Mouse (Mus musculus) ES-Bruce4 (cell line): ENCODE measurements at regions not wholly inside any gene's neighbourhood (a gene's known extent, or its start where the extent isn't known, plus 50 kb on each side); places are given as distances from the start of the nearest gene placed in this dataset.

Experiments used
- H3K27ac ChIP-seq: 2 replicates; pipeline ENCODE4 v1.5.1; 2012; ENCODE audit warnings: low read length, inconsistent platforms; ENCODE audit not compliant: insufficient read depth
- H3K27me3 ChIP-seq: 2 replicates; pipeline ENCODE4 v1.6.1; 2012; ENCODE audit warnings: mild to moderate bottlenecking, low read length, inconsistent platforms; ENCODE audit not compliant: control insufficient read depth, poor library complexity, insufficient read depth, severe bottlenecking
- H3K36me3 ChIP-seq: 2 replicates; pipeline ENCODE4 v1.6.1; 2012; ENCODE audit warnings: inconsistent platforms, mild to moderate bottlenecking, low read length, moderate library complexity; ENCODE audit not compliant: control insufficient read depth, poor library complexity, insufficient read depth, severe bottlenecking
- H3K4me1 ChIP-seq: one replicate; pipeline ENCODE4 v1.8.1; 2011; ENCODE audit warnings: low read length; ENCODE audit not compliant: control insufficient read depth, insufficient read depth
- H3K4me3 ChIP-seq: 2 replicates; pipeline ENCODE4 v1.5.1; 2011; ENCODE audit warnings: low read depth, mild to moderate bottlenecking, low read length
- H3K9ac ChIP-seq: 2 replicates; pipeline ENCODE4 v1.6.1; 2012; ENCODE audit warnings: low read depth, mild to moderate bottlenecking, inconsistent platforms; ENCODE audit not compliant: poor library complexity, severe bottlenecking
- H3K9me3 ChIP-seq: replicated peaks from 2 replicates; pipeline ENCODE4 v1.6.1; 2012; ENCODE audit warnings: mild to moderate bottlenecking, low read length, inconsistent platforms; ENCODE audit not compliant: control insufficient read depth, poor library complexity, insufficient read depth, severe bottlenecking
- CTCF ChIP-seq: IDR thresholded peaks from one replicate; pipeline ENCODE4 v1.8.1; 2011; ENCODE audit warnings: low read depth, low read length
- EP300 ChIP-seq: IDR thresholded peaks from 2 replicates; pipeline ENCODE4 v1.6.1; 2011; ENCODE audit warnings: low read depth, low read length; ENCODE audit not compliant: insufficient read depth
- POLR2A ChIP-seq: IDR thresholded peaks from one replicate; pipeline ENCODE4 v1.8.1; 2011; ENCODE audit warnings: low read length; ENCODE audit not compliant: insufficient read depth

DNA sequence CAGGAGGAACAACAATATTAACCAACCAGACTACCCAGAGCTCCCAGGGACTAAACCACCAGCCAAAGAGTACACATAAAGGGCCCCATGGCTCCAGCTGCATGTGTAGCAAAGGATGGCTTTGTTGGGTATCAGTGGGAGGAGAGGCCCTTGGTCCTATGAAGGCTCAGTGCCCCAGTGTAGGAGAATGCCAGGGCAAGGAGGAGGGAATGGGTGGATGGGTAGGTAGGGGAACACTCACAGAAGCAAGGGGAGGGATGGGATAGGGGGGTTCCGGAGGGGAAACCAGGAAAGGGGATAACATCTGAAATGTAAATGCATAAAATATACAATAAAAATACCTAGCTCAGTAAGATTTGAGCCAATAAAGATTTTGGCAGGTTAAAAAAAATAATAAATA lies 86.4 kb upstream of the Gm34302 start:
- no peak overlapping the region for H3K4me3 ChIP-seq
- H3K27me3 ChIP-seq = no peaks in the 10 kb centered on the region
- H3K9ac ChIP-seq = no peak overlapping the region
- no peaks in the 10 kb centered on the region for H3K36me3 ChIP-seq
- H3K4me1 ChIP-seq = no peaks in the 10 kb centered on the region
- H3K9me3 ChIP-seq = no peaks in the 10 kb centered on the region
- H3K27ac ChIP-seq = no peak overlapping the region
- TF ChIP-seq EP300 (no peak), CTCF (no peak), POLR2A (no peak)

DNA sequence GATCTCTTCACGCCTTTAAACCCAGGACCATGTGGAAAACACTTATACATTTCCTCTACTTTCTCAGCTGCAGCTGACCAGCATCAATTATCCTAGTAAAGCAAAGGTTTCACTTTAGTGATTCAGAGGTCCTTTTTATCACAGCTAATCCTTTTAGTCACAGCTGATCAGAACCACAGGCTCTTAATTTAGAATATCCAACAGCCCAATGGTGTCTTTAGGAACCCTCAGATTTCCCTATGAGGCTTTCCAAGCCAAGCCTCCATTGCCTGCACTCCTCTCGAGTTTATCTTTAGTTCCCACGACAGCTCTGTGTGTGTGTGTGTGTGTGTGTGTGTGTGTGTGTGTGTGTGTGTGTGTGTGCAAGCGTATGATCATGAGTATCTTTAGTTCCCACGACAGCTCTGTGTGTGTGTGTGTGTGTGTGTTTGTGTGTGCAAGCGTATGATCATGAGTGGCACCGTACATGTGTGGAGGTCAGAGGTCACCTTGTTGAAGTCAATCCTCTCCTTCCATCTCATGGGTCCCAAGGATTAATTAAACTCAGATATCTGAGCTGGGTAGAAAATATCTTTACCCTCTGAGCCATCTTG lies 85.4 kb upstream of the Gm34302 start:
- TF ChIP-seq CTCF (no peak), EP300 (no peak), POLR2A (no peak)
- H3K4me1 ChIP-seq = no peaks in the 10 kb centered on the region
- H3K27me3 ChIP-seq = no peaks in the 10 kb centered on the region
- no peak overlapping the region for H3K27ac ChIP-seq
- no peaks in the 10 kb centered on the region for H3K9me3 ChIP-seq
- H3K36me3 ChIP-seq = no peaks in the 10 kb centered on the region
- no peak overlapping the region for H3K9ac ChIP-seq
- H3K4me3 ChIP-seq = no peak overlapping the region

DNA sequence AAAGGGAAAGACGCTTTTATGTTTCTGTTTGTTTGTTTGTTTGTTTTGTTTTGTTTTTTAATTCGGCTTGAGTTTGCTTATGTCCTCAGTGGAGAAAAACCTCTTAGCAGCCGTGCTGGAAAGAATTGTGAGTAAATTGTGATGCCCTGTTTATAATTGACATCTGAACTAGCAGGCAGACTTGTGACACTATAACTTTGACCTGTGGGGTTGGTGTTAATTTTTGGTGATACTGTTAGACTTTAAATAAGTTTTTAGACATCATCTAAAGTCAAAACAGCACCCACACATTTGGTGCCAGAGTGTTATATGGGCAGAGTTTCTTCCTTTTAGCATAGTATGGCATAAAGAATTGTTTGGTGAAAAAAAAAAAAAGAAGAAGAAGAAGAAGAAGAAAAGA lies 84.0 kb upstream of the Gm34302 start:
- H3K4me1 ChIP-seq = no peaks in the 10 kb centered on the region
- TF ChIP-seq POLR2A (no peak), CTCF (no peak), EP300 (no peak)
- no peak overlapping the region for H3K27ac ChIP-seq
- no peaks in the 10 kb centered on the region for H3K27me3 ChIP-seq
- H3K9me3 ChIP-seq = 0 out of 2 replicates have a peak, but pooled peaks cover 5% of the 10 kb centered on the region
- H3K36me3 ChIP-seq = no peaks in the 10 kb centered on the region
- H3K4me3 ChIP-seq = no peak overlapping the region
- H3K9ac ChIP-seq = no peak overlapping the region

- no peak for TF ChIP-seq CTCF
- TF ChIP-seq POLR2A = no peak
- TF ChIP-seq EP300 = no peak
- Histone ChIP-seq H3K27me3 (no peaks in the 10 kb centered on the region), H3K9me3 (0 out of 2 replicates have a peak, but pooled peaks cover 5% of the 10 kb centered on the region), H3K4me3 (no peak overlapping the region), H3K9ac (no peak overlapping the region), H3K36me3 (no peaks in the 10 kb centered on the region), H3K27ac (no peak overlapping the region), H3K4me1 (no peaks in the 10 kb centered on the region)
Measured at GRCm38 (mm10) chr3:63563057-63563456, 79.4 kb upstream of the Gm34302 start.

DNA sequence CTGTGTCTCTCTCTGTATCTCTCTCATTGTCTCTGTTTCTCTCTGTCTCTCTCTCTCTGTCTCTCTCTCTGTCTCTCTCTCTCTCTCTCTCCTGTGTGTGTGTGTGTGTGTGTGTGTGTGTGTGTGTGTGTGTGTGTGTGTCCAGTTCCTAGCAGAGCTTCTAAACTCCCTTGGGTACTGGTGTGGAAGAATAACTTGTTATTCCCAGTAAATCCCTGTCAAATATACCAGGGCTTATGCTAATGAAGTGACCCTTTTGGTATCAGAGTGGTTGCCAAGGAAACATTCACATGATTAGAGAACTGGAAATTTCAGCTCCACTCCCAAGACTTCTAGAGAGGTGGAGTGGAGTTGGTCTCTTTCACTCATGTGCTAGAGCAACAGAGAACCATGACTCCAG lies 78.9 kb upstream of the Gm34302 start:
- Histone ChIP-seq H3K4me1 (no peaks in the 10 kb centered on the region), H3K9ac (no peak overlapping the region), H3K9me3 (0 out of 2 replicates have a peak, but pooled peaks cover 5% of the 10 kb centered on the region), H3K36me3 (no peaks in the 10 kb centered on the region), H3K4me3 (no peak overlapping the region), H3K27ac (no peak overlapping the region), H3K27me3 (no peaks in the 10 kb centered on the region)
- no peak for TF ChIP-seq POLR2A
- TF ChIP-seq CTCF = no peak
- no peak for TF ChIP-seq EP300

DNA sequence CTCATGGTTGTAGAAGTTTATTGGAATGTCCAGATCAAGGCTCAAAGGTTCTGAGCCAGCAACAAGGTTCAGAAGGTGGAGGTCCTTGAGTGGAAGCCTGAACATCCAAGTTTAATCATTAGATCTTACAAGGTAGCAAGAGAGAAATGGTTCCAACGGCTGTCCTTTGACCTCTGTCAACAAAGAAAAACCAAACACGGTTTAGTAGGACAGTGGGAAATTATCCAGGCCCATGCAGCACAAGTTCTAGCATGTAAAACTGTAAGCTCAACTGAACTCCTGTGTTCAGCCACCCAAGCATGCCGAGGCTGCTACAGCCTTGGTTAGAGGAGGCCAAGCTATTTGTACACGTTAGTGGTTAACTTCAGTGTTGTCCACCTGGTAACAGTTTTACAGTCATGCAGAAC lies 77.1 kb upstream of the Gm34302 start:
- no peak for TF ChIP-seq EP300
- no peak for TF ChIP-seq CTCF
- TF ChIP-seq POLR2A = no peak
- Histone ChIP-seq H3K36me3 (no peaks in the 10 kb centered on the region), H3K27ac (no peak overlapping the region), H3K27me3 (no peaks in the 10 kb centered on the region), H3K4me1 (no peaks in the 10 kb centered on the region), H3K9me3 (0 out of 2 replicates have a peak, but pooled peaks cover 5% of the 10 kb centered on the region), H3K9ac (no peak overlapping the region), H3K4me3 (no peak overlapping the region)
